Mouse (Mus musculus) adrenal gland, adult 8-10 months (tissue): ENCODE results near the gene Reep3. TPM values are rescaled to one million over a fixed set of nuclear protein-coding genes. Genes with fewer than 3 reads are reported as not detected.

Source experiments
- DNase-seq: peaks from one replicate; pipeline ENCODE4 v3.0.0; 2022
- total RNA-seq, 4 experiments: library from RNA; stranded (reverse); gene quantifications; 2 replicates each; pipeline ENCODE4 v1.2.4; 2022

Gene Reep3
- total RNA-seq, 4 experiments from 2014 or later = 33.5 to 49.1 (median 44.9) TPM

GRCm38 (mm10) chr10:66968541-66968940 lies 128.2 kb downstream of the Reep3 start:
- DNase-seq = no peak

- DNase-seq = no peak
Observed at GRCm38 (mm10) chr10:66966391-66967109, 130.2 kb downstream of the Reep3 start.

- no peak for DNase-seq
Observed at GRCm38 (mm10) chr10:66960136-66960535, 136.6 kb downstream of the Reep3 start.

Other genes with a start within 250 kb of the Reep3 start
- gene Jmjd1c, start 820 bp downstream of the Reep3 start, total RNA-seq = 100 to 1,000 TPM in 1 of 4 experiments, 10 to 100 TPM in 3; 54.1 to 103 (median 65.0) TPM
- gene Nrbf2, start 188.4 kb upstream of the Reep3 start, total RNA-seq = 10 to 100 TPM; 12.8 to 17.6 (median 15.5) TPM